Mouse (Mus musculus) liver, adult 2 months (tissue): Measurements from ENCODE around the gene Ldb2. TPM values are rescaled to one million over a fixed set of nuclear protein-coding genes. Genes with fewer than 3 reads are reported as not detected.

Experiments used
- DNase-seq: peaks from one replicate; pipeline ENCODE4 v3.0.0-alpha.2; 2011; ENCODE audit warnings: low read depth, low spot score; ENCODE audit errors: extremely low read depth
- H3K27ac ChIP-seq: fragments of 200-500 bp; replicated peaks from 2 replicates; pipeline ENCODE4 v1.5.1; 2012; ENCODE audit warnings: low read depth, mild to moderate bottlenecking, control low read depth, inconsistent platforms, low read length; ENCODE audit not compliant: insufficient read depth
- H3K27me3 ChIP-seq: fragments of 200-500 bp; 2 replicates; pipeline ENCODE4 v1.6.1; 2012; ENCODE audit warnings: mild to moderate bottlenecking, moderate library complexity, low read length, inconsistent platforms; ENCODE audit not compliant: control insufficient read depth, insufficient read depth
- H3K36me3 ChIP-seq: fragments of 200-500 bp; 2 replicates; pipeline ENCODE4 v1.6.1; 2012; ENCODE audit warnings: low read length, inconsistent platforms; ENCODE audit not compliant: control insufficient read depth, insufficient read depth
- H3K4me1 ChIP-seq: fragments of 200-500 bp; 2 replicates; pipeline ENCODE4 v1.6.1; 2011; ENCODE audit warnings: low read length; ENCODE audit not compliant: control insufficient read depth, insufficient read depth
- H3K4me3 ChIP-seq: fragments of 200-500 bp; 2 replicates; pipeline ENCODE4 v1.5.1; 2011; ENCODE audit warnings: low read depth, mild to moderate bottlenecking, control low read depth, low read length, moderate library complexity; ENCODE audit not compliant: insufficient read depth
- H3K79me2 ChIP-seq: fragments of 200-500 bp; 2 replicates; pipeline ENCODE4 v1.6.1; 2012; ENCODE audit warnings: inconsistent platforms, mild to moderate bottlenecking, low read length, moderate library complexity; ENCODE audit not compliant: control insufficient read depth, insufficient read depth
- H3K9ac ChIP-seq: fragments of 200-500 bp; 2 replicates; pipeline ENCODE4 v1.6.1; 2012; ENCODE audit warnings: low read depth, mild to moderate bottlenecking, control low read depth, inconsistent platforms, low read length
- CTCF ChIP-seq: fragments of 200-500 bp; IDR thresholded peaks from 2 replicates; pipeline ENCODE4 v1.5.1; 2011; ENCODE audit warnings: low read depth, low read length, control low read depth
- POLR2A ChIP-seq: fragments of 200-500 bp; IDR thresholded peaks from 2 replicates; pipeline ENCODE4 v1.6.1; 2011; ENCODE audit warnings: low read length, control low read depth; ENCODE audit not compliant: insufficient read depth; ENCODE audit errors: extremely low read depth
- WGBS: fragments of 180-500 bp; shearing (Covaris S2); methylation state at CpG from one replicate; pipeline ENCODE4 v1.1.7; 2018; 5-methylcytosine and 5-hydroxymethylcytosine counted together
- polyA plus RNA-seq: library from polyadenylated mRNA; depleted of rRNA; stranded (reverse); fragments of >200 nt; gene quantifications from 2 replicates; pipeline ENCODE4 v1.2.3, GENCODE M21; 2012
- total RNA-seq: library from RNA; depleted of rRNA; stranded (reverse); fragments of >200 nt; gene quantifications from 2 replicates; pipeline ENCODE4 v1.2.3, GENCODE M21; 2014

The Ldb2 gene
- total and polyA plus RNA-seq, 2 experiments: 5.6 to 6.4 TPM

DNA sequence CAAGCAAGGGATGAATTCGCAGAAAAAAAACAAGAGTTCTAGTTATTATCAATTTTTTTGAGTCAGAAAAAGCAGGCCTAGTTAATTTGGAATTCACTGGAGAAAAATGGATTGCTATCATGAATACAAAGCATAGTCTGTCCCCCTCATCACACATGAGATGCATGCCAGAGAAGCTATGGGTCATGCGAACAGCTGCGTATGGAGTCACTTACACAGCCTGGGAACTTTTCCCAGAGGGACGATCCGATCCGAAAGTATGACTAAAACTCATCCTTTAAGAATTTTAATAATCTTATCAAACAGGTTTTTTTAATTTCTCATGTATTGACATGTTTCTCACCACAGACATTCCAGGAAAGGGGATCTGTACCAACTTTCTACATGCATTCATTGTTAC is 163.9 kb downstream of the Ldb2 start:
- no peak overlapping the region for H3K4me3 ChIP-seq
- WGBS: 88% methylated on average over 6 of the region's 6 CpGs
- no peak overlapping the region for H3K9ac ChIP-seq
- H3K4me1 ChIP-seq: no peaks in the 10 kb centered on the region
- no peaks in the 10 kb centered on the region for H3K79me2 ChIP-seq
- no peak for DNase-seq
- no peak overlapping the region for H3K27ac ChIP-seq
- no peaks in the 10 kb centered on the region for H3K36me3 ChIP-seq
- H3K27me3 ChIP-seq: no peaks in the 10 kb centered on the region
- no peak for TF ChIP-seq POLR2A
- no peak for TF ChIP-seq CTCF

DNA sequence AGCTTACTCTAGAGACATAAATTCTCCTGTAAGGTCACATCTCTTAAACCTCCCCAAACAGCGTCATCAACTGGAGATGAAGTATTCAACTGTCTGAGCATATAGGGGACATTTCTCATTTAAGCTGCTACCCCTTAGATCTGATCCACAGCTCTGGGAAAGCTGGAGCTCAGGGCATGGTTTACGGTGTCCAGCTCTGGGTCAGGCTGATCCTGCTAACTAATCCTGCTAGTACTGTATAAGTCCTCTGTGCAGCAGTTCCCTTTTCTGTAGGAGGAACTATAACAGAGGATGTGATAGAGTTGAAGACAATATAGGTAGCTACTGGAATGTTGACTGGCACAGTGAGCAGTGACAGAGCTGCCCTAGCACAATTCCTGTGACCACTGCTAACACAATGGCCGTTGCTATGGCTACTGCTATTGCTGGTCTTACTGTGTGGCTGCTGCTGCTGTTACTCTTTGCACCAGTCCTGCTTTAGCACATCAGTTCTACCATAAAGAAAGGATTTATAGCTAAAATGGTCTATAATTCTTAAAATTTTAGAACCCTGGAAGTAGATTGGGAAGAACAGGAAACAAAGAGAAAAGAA is 170.3 kb downstream of the Ldb2 start:
- TF ChIP-seq CTCF: no peak
- TF ChIP-seq POLR2A: no peak
- no peaks in the 10 kb centered on the region for H3K27me3 ChIP-seq
- H3K4me1 ChIP-seq: no peaks in the 10 kb centered on the region; the same call in 1 of the 2 replicates
- H3K36me3 ChIP-seq: no peaks in the 10 kb centered on the region
- no peak overlapping the region for H3K9ac ChIP-seq
- no peak overlapping the region for H3K27ac ChIP-seq
- 85% methylated on average over 3 of the region's 3 CpGs for WGBS
- no peak for DNase-seq
- no peak overlapping the region for H3K4me3 ChIP-seq
- H3K79me2 ChIP-seq: no peaks in the 10 kb centered on the region

DNA sequence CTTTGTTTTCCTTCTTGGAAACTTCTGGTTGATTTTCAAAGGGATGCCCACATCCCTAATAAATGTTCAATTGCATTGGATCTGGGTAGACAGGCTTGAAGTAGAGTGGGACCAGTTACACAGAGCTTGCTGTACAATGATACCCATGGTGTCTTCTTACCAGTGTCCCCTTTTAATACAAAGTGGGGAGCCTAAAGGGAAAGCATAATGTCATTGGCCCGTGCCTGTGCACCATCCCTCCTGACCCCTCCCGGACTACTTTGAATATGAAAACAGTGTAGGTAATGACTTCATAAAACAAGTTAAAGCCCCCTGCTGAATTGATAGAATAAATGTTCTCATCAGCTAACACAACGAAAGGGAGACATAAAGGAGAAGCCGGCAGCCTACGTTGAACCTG is 172.0 kb downstream of the Ldb2 start:
- H3K27ac ChIP-seq: no peak overlapping the region
- H3K36me3 ChIP-seq: no peaks in the 10 kb centered on the region
- H3K9ac ChIP-seq: no peak overlapping the region
- 87% methylated on average over 5 of the region's 5 CpGs for WGBS
- no peak overlapping the region for H3K4me3 ChIP-seq
- no peak for TF ChIP-seq POLR2A
- no peaks in the 10 kb centered on the region; the same call in 1 of the 2 replicates for H3K4me1 ChIP-seq
- no peak for DNase-seq
- no peaks in the 10 kb centered on the region for H3K79me2 ChIP-seq
- H3K27me3 ChIP-seq: no peaks in the 10 kb centered on the region

DNA sequence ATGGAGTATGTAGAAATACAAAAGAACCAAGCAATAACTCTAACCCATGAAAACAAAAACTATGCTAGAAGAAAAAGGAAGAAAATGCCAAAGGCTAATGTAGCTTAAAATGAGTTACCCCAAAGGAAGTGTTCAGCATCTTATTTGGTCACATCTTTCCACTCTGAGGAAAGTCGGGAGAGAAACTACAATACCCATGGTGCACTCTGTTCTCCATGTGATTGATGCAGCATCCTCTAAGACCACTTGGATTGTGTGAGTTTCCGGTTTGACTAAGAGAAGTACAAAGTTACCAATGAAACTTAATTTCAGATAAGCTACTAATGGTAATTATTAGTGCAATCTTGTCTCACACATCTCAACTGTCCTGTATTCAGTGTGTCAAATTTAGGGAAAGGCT is 172.6 kb downstream of the Ldb2 start:
- Histone ChIP-seq H3K4me3 (no peak overlapping the region), H3K4me1 (no peaks in the 10 kb centered on the region; the same call in 1 of the 2 replicates), H3K27me3 (no peaks in the 10 kb centered on the region), H3K27ac (no peak overlapping the region), H3K79me2 (no peaks in the 10 kb centered on the region), H3K9ac (no peak overlapping the region), H3K36me3 (no peaks in the 10 kb centered on the region)
- WGBS: 85% methylated on average over 2 of the region's 2 CpGs
- TF ChIP-seq CTCF: no peak
- TF ChIP-seq POLR2A: no peak
- no peak for DNase-seq

DNA sequence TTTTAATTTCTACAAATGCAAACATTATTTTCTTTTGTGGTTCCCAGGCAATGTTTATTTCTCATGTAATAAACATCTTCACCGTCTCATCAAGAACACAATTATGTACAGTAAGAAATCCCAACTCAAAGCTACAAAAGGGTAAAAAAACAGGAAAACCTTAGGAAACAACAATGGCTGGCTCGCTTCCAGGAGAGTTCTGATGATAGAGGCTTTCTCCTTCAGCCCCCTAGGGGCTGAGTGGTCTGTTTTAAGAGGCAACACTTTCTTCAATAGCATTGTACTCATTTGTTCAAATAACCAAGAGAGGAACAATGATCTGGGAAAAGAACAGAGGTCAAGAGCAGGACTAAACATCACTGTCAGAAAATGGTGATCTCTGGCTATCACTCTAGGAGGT is 173.4 kb downstream of the Ldb2 start:
- Histone ChIP-seq H3K4me1 (no peaks in the 10 kb centered on the region; the same call in 1 of the 2 replicates), H3K9ac (no peak overlapping the region), H3K36me3 (no peaks in the 10 kb centered on the region), H3K27ac (no peak overlapping the region), H3K4me3 (no peak overlapping the region), H3K27me3 (no peaks in the 10 kb centered on the region), H3K79me2 (no peaks in the 10 kb centered on the region)
- no peak for DNase-seq
- TF ChIP-seq POLR2A: no peak
- no peak for TF ChIP-seq CTCF
- WGBS: 68% methylated on average over 2 of the region's 2 CpGs

DNA sequence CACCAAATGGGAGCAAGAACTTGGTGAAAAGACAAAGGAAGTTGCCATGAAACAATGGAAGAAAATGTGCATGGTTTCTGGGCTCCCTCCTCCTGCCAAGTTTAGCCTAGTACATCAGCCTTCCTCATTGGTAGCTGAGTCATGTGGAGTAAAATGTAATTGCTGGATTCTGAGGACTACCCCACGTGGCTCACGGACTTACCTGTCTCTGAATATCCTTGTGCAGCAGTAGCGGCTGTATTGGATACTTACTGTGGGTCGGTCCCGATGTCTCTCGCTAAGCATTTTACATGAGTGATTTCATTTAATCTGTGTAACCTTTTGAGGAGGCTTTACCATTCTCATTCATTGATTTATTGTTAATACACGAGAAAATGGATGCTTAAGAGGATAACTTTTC is 183.8 kb downstream of the Ldb2 start:
- no peaks in the 10 kb centered on the region for H3K79me2 ChIP-seq
- no peaks in the 10 kb centered on the region for H3K27me3 ChIP-seq
- no peak for TF ChIP-seq CTCF
- TF ChIP-seq POLR2A: no peak
- no peak overlapping the region for H3K4me3 ChIP-seq
- DNase-seq: no peak
- H3K36me3 ChIP-seq: no peaks in the 10 kb centered on the region
- H3K4me1 ChIP-seq: no peaks in the 10 kb centered on the region
- no peak overlapping the region for H3K27ac ChIP-seq
- 91% methylated on average over 7 of the region's 7 CpGs for WGBS
- no peak overlapping the region for H3K9ac ChIP-seq
